Mouse (Mus musculus): ENCODE data around the gene Psg16. TPM values are rescaled to one million over a fixed set of nuclear protein-coding genes. Genes with fewer than 3 reads are reported as not detected.

The Psg16 gene
- polyA plus RNA-seq, 1 experiment from 2014 or later = 0.46 TPM

DNA sequence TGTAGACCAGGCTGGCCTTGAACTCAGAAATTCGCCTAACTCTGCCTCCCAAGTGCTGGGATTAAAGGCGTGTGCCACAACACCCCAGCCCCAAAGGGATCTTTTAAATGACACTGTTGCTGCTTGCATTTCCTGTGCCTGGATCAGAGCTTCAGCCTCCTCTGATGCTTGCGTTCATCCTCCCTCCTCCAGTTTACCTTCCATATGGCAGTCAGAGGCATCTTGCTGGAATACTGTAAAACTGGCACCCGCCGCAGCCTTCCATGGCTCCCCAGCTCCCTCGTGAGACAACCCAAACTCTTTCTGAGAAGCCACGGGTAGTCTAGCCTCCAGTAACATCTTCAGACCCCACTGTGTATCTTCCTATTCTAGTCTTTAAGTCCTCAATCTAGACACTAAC is 44.9 kb upstream of the Psg16 start:
- WGBS = 76% methylated on average over 7 of the region's 7 CpGs
- Histone ChIP-seq H3K36me3 (ENCODE audit: control insufficient read depth, insufficient read depth, low read length) (peaks cover 8% of the 10 kb centered on the region; the same call in 1 of the 2 replicates), H3K27ac (ENCODE audit: low read length) (peak overlapping the region; percentile 95; the same call in 1 of the 2 replicates), H3K27me3 (ENCODE audit: control insufficient read depth, insufficient read depth, low read length) (no peaks in the 10 kb centered on the region), H3K9ac (ENCODE audit: low read length) (no peak overlapping the region), H3K4me2 (ENCODE audit: low read depth, low read length) (no peak overlapping the region), H3K4me3 (replicated peaks; ENCODE audit: low read length) (no peak overlapping the region), H3K9me3 (replicated peaks; ENCODE audit: control insufficient read depth, low read length) (no peaks in the 10 kb centered on the region), H3K4me1 (ENCODE audit: control insufficient read depth, insufficient read depth, low read length) (peaks cover 30% of the 10 kb centered on the region)
- no peak for ATAC-seq (ENCODE audit: insufficient read depth, low FRiP score)

DNA sequence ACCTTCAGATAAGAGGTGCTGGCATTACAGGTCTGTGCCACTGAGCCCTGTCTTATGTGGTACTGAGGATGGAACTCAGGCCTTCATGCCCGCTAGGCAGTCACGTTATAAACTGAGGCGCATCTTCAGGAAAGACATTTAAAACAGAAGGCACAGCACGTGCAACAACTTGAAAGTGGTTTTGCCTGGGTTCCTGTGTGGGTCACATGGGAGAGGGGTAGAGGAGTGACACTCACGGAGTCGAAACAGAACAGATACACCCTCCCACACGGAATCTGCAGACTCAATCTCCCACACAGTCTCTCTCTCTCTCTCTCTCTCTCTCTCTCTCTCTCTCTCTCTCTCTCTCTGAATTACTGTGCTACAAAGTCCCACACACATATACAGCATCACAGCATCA is 43.6 kb upstream of the Psg16 start:
- Histone ChIP-seq H3K27me3 (ENCODE audit: control insufficient read depth, insufficient read depth, low read length) (no peaks in the 10 kb centered on the region), H3K4me3 (replicated peaks; ENCODE audit: low read length) (no peak overlapping the region), H3K36me3 (ENCODE audit: control insufficient read depth, insufficient read depth, low read length) (peaks cover 19% of the 10 kb centered on the region), H3K27ac (ENCODE audit: low read length) (no peak overlapping the region; the same call in 1 of the 2 replicates), H3K4me1 (ENCODE audit: control insufficient read depth, insufficient read depth, low read length) (peaks cover 16% of the 10 kb centered on the region), H3K9ac (ENCODE audit: low read length) (no peak overlapping the region), H3K9me3 (replicated peaks; ENCODE audit: control insufficient read depth, low read length) (no peaks in the 10 kb centered on the region), H3K4me2 (ENCODE audit: low read depth, low read length) (no peak overlapping the region)
- ATAC-seq (ENCODE audit: insufficient read depth, low FRiP score) = no peak
- WGBS = 81% methylated on average over 7 of the region's 7 CpGs

DNA sequence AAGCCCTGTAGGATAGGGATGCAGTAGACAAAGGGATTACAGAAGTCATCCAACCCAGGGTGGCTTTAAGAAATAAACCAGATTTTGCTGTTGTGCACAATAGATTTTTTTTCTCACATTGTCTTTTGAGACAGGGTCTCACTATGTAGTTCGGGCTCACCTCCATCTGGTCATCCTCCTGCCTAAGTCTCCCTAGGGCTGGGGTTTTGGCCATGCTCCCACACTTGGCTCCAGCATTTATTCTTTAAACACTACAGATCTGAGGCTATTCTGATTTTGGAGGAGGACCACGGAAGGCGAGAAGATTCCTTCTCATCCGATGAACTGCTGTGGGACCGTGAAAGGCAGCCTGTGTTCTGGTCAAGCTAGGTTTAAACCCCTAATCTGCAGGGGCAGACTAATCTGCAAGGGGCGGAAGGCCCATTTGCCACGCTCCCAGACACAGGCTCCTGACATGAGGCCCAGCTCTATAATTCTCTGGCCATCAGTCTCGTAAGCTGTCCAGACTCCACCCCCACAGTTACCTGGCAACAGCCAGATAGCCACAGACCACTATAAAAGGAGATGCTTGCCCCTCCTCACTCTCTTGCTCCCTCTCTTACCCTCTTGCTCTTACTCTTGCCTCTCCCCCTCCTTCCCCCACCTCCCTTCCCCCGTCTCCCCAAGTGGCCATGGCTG is 35.7 kb upstream of the Psg16 start:
- H3K4me3 ChIP-seq (replicated peaks; ENCODE audit: low read length) = no peak overlapping the region
- no peak overlapping the region for H3K27ac ChIP-seq (ENCODE audit: low read length)
- H3K4me1 ChIP-seq (ENCODE audit: control insufficient read depth, insufficient read depth, low read length) = 0 out of 2 replicates have a peak, but pooled peaks cover 2% of the 10 kb centered on the region
- H3K36me3 ChIP-seq (ENCODE audit: control insufficient read depth, insufficient read depth, low read length) = peaks cover 71% of the 10 kb centered on the region
- H3K9ac ChIP-seq (ENCODE audit: low read length) = no peak overlapping the region
- WGBS = 67% methylated on average over 9 of the region's 9 CpGs
- H3K27me3 ChIP-seq (ENCODE audit: control insufficient read depth, insufficient read depth, low read length) = no peaks in the 10 kb centered on the region
- ATAC-seq (ENCODE audit: insufficient read depth, low FRiP score) = 0 out of 2 replicates have a peak, but pooled peaks have one; percentile 19
- no peaks in the 10 kb centered on the region for H3K9me3 ChIP-seq (replicated peaks; ENCODE audit: control insufficient read depth, low read length)
- no peak overlapping the region for H3K4me2 ChIP-seq (ENCODE audit: low read depth, low read length)

DNA sequence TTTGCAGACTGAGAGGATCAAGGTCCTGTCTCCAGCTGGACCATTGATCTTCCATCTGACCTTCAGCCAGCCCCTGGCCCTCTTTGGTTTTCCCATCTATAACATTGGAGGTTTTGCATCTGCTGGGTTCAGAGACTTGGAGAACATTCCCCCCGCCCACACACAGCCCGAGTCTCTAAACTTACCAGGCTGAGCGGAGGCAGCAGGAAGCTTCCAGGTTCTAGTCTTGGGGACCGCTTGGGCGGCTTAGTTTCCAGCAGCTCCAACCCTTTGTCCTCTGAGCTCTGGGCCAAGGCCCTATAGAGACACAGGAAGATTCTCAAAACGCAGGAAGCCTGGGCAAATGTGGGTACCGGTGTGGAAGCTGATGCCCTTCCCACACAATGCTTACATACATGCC is 34.5 kb upstream of the Psg16 start:
- Histone ChIP-seq H3K9me3 (replicated peaks; ENCODE audit: control insufficient read depth, low read length) (no peaks in the 10 kb centered on the region), H3K36me3 (ENCODE audit: control insufficient read depth, insufficient read depth, low read length) (peaks cover 72% of the 10 kb centered on the region), H3K27ac (ENCODE audit: low read length) (no peak overlapping the region), H3K4me1 (ENCODE audit: control insufficient read depth, insufficient read depth, low read length) (0 out of 2 replicates have a peak, but pooled peaks cover 2% of the 10 kb centered on the region), H3K4me2 (ENCODE audit: low read depth, low read length) (no peak overlapping the region), H3K4me3 (replicated peaks; ENCODE audit: low read length) (no peak overlapping the region), H3K27me3 (ENCODE audit: control insufficient read depth, insufficient read depth, low read length) (no peaks in the 10 kb centered on the region), H3K9ac (ENCODE audit: low read length) (no peak overlapping the region)
- ATAC-seq (ENCODE audit: insufficient read depth, low FRiP score) = no peak
- WGBS = 91% methylated on average over 7 of the region's 7 CpGs

DNA sequence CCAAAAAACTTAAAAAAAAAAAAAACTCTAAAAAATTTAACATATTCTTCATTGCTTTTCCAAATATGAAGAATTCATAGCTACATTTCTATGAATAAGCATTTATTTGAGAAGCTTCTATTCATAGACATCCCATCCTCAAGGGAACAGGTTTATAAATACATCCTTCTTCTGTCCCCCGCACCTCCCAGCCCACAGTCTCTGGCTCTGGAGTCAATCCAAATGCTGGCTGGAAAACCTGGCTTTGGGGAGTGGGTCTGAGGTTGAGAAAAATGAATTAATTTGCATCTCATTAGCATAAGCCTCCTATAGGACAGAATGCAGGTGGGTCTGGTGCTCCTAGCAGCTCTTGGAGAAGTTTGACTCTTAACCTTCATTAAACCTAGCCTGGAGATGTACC is 28.1 kb upstream of the Psg16 start:
- Histone ChIP-seq H3K27ac (ENCODE audit: low read length) (no peak overlapping the region), H3K9me3 (replicated peaks; ENCODE audit: control insufficient read depth, low read length) (no peaks in the 10 kb centered on the region), H3K4me3 (replicated peaks; ENCODE audit: low read length) (no peak overlapping the region), H3K36me3 (ENCODE audit: control insufficient read depth, insufficient read depth, low read length) (peaks cover 54% of the 10 kb centered on the region), H3K9ac (ENCODE audit: low read length) (no peak overlapping the region), H3K27me3 (ENCODE audit: control insufficient read depth, insufficient read depth, low read length) (no peaks in the 10 kb centered on the region), H3K4me2 (ENCODE audit: low read depth, low read length) (no peak overlapping the region), H3K4me1 (ENCODE audit: control insufficient read depth, insufficient read depth, low read length) (no peaks in the 10 kb centered on the region; the same call in 1 of the 2 replicates)
- WGBS = 63% methylated on average over 1 of the region's 1 CpGs
- ATAC-seq (ENCODE audit: insufficient read depth, low FRiP score) = no peak

DNA sequence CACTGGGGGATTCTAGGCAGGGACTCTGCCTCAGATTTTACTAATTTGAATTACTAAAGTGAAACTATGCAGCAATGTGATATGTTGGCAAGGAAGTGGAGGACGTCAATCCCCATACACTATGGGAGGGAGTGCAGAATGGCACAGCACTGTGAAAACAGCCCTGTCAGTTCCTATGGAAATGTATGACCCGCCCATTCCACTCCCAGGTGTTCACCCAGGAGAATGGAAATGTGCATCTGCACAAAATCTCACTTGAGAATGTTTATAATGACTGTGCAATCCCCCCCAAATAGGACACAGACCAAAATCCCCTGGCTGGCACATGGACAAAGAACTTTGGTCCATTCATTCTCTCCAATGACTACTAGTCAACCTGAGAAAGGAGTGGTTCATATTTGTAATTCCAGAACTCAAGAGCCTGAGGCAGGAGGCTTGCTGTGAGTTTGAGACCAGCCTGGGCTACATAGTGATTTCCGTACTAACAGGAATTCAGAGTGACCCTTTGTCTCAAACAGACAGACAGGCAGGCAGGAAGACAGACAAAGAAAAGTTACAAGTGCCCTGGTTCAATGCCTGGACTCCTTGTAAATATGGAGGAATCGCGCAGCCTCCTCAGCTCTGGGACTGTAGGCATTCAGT is 26.7 kb upstream of the Psg16 start:
- Histone ChIP-seq H3K9me3 (replicated peaks; ENCODE audit: control insufficient read depth, low read length) (no peaks in the 10 kb centered on the region), H3K4me2 (ENCODE audit: low read depth, low read length) (no peak overlapping the region), H3K4me3 (replicated peaks; ENCODE audit: low read length) (no peak overlapping the region), H3K36me3 (ENCODE audit: control insufficient read depth, insufficient read depth, low read length) (peaks cover 56% of the 10 kb centered on the region), H3K27ac (ENCODE audit: low read length) (no peak overlapping the region), H3K27me3 (ENCODE audit: control insufficient read depth, insufficient read depth, low read length) (no peaks in the 10 kb centered on the region), H3K4me1 (ENCODE audit: control insufficient read depth, insufficient read depth, low read length) (peaks cover 3% of the 10 kb centered on the region; the same call in 1 of the 2 replicates), H3K9ac (ENCODE audit: low read length) (no peak overlapping the region)
- no peak for ATAC-seq (ENCODE audit: insufficient read depth, low FRiP score)
- WGBS = 91% methylated on average over 5 of the region's 5 CpGs

DNA sequence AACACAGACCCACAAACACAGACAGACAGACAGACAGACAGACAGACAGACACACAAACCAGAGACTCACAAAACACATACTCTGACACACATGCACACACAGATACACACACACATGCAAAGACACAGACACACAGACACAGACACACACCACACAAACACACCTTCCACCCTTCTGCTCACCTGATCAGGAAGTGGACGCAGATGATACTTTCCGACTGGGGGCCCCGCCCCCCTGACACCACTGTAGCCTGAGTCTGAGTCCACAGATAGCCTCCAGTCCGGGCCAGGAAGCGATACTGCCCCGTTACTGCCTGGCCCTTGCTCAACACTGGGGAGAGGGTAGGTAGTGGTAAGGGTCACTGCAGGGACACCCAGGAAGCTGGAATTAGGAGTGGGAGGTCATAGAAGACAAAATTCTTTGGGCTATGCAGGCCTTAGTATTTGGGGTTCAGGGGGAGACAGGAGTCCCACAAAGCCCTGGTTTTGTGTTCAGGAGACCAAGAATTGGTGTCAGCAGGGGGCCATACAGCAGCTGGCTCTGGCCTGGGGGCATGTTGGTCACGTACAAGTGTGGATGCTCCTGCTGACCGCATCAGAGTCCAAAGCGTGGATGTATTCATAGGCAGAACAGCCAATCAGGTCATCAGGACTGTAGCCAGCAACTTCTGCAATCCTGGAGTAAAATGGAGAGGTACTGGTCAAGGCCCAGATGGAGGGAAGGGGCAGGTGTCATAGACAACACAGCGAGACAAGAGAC is 25.2 kb upstream of the Psg16 start:
- Histone ChIP-seq H3K4me2 (ENCODE audit: low read depth, low read length) (no peak overlapping the region), H3K36me3 (ENCODE audit: control insufficient read depth, insufficient read depth, low read length) (peaks cover 57% of the 10 kb centered on the region), H3K4me1 (ENCODE audit: control insufficient read depth, insufficient read depth, low read length) (peaks cover 3% of the 10 kb centered on the region; the same call in 1 of the 2 replicates), H3K4me3 (replicated peaks; ENCODE audit: low read length) (no peak overlapping the region), H3K9me3 (replicated peaks; ENCODE audit: control insufficient read depth, low read length) (no peaks in the 10 kb centered on the region), H3K9ac (ENCODE audit: low read length) (no peak overlapping the region), H3K27me3 (ENCODE audit: control insufficient read depth, insufficient read depth, low read length) (no peaks in the 10 kb centered on the region), H3K27ac (ENCODE audit: low read length) (no peak overlapping the region)
- WGBS = 90% methylated on average over 10 of the region's 10 CpGs
- ATAC-seq (ENCODE audit: insufficient read depth, low FRiP score) = no peak

DNA sequence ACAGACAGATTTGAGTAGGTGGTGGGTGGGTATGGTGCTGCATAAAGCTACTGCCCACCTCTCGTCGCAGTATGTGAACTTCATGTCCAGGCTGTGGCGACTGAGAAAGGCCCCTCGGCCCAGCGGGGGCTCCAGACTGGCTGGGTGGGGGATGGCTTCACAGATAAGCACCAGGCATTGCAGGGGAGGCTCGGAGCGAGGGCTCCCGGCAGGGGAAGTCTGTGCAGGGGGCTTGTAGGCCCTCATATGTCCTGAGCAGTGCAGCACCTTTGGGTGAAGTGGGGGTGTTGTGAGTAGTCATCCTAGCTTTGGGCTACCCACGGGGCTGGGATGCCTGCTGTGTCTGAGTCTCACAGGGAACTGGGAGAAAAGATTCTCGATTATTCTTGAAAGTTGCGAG is 23.3 kb upstream of the Psg16 start:
- WGBS = 62% methylated on average over 11 of the region's 11 CpGs
- Histone ChIP-seq H3K9ac (ENCODE audit: low read length) (no peak overlapping the region), H3K9me3 (replicated peaks; ENCODE audit: control insufficient read depth, low read length) (no peaks in the 10 kb centered on the region), H3K4me2 (ENCODE audit: low read depth, low read length) (no peak overlapping the region), H3K27ac (ENCODE audit: low read length) (no peak overlapping the region), H3K4me1 (ENCODE audit: control insufficient read depth, insufficient read depth, low read length) (peaks cover 6% of the 10 kb centered on the region; the same call in 1 of the 2 replicates), H3K36me3 (ENCODE audit: control insufficient read depth, insufficient read depth, low read length) (peaks cover 56% of the 10 kb centered on the region), H3K27me3 (ENCODE audit: control insufficient read depth, insufficient read depth, low read length) (no peaks in the 10 kb centered on the region), H3K4me3 (replicated peaks; ENCODE audit: low read length) (no peak overlapping the region)
- no peak for ATAC-seq (ENCODE audit: insufficient read depth, low FRiP score)
